Mouse (Mus musculus) urinary bladder, postnatal 10 days (tissue): Measurements from ENCODE around the gene Cdk15.

ENCODE experiments used
- DNase-seq: peaks from one replicate; pipeline ENCODE4 v3.0.0; 2022; ENCODE audit warnings: low spot score

Gene Cdk15

DNA sequence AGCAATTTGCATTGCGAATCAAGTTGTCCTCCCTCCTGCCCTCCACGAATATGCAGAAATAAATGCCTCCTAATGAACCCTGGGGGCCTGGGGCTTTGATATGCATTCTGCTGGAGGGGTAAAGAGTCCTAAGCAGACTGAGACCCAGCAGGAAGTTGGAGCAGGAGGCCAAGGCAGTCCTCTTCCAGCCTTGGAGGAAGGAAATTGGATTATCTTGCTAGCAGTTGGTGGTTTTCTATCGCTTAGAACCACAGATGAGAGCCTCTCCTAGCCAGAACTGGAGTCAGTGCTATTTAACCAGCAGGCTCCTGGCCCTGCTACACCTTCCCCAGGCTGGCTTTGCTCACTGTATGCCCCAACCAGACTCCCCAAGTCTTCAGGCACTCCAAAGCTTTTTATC lies 119.9 kb downstream of the Cdk15 start:
- DNase-seq, result no peak

DNA sequence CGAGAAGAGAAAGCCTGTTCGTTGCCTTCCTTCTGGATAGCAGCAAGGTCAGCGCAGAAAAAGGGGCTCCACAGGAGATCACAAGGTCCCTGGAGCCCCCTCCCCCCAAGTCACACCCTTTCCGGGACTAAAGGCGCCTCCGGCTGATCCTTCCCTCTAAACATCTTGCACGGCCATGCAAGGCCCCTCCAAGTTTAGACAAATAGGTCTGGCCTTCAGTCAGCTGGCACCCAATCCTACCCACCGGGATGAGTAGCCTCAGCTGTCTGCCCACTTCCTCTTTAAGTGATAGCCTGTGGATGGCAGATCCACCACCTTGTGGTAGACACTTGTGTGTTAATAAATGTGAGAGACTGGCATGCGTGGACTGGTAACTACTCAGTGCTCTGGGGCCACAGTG lies 120.6 kb downstream of the Cdk15 start:
- no peak for DNase-seq

DNA sequence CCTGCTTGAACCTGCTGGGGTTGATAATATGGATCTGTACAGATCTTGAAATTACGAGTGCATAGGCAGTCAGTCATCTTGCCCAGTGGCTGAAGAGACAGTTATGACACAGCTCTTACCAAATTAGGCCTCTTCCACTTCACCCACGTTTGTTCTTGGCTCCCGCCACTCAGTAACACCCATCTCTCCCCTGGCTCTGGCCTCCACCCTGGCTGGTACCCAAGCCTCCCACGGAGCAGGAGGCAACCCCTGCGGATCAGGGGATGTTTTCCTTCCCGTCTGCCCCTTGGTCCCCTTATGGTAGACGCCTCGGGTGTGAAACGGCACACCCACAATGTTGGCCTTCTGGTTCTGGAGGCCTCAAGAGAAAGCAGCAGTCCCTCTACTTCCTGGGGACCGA lies 124.2 kb downstream of the Cdk15 start:
- DNase-seq, result no peak

DNA sequence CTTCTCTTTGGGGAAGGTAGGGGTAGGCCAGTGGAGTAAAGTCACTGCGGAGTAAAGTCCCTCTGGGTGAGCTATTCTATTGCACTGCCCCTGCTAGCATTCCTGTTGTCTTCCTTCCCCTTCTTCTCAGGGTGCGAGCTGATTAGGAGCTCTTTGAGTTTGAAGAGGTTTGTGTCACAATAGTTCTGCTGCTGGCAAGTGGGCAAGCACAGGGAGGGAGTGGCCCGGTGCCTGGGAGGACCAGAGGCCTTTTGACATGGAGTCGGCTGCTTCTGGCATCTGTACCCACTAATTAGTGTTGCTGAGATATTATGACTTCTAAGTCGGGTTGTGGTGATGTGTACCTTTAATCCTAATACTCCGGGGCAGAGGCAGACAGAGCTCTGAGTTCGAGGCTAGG lies 124.8 kb downstream of the Cdk15 start:
- no peak for DNase-seq

GRCm38 (mm10) chr1:59382516-59382915 lies 125.8 kb downstream of the Cdk15 start:
- no peak for DNase-seq

- DNase-seq, result no peak
Observed at GRCm38 (mm10) chr1:59383049-59383610, 126.4 kb downstream of the Cdk15 start.

DNA sequence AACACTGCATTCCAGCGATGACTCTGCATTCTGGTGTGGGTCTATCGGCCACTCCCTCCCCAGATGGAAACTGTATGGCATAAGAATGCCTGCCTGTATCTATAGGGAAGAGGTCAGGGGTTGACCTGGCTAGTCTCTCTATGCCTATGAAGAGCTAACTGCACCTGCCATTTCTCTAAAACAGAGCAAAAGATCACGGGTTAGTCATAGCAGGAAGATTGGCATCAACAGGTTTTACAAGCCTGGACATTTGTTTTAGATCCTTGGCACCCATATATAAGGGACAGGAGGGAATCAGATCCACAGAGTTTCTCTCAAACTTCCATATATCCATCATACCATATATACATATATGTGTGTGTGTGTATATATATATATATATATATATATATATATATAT lies 127.7 kb downstream of the Cdk15 start:
- DNase-seq, result no peak

DNA sequence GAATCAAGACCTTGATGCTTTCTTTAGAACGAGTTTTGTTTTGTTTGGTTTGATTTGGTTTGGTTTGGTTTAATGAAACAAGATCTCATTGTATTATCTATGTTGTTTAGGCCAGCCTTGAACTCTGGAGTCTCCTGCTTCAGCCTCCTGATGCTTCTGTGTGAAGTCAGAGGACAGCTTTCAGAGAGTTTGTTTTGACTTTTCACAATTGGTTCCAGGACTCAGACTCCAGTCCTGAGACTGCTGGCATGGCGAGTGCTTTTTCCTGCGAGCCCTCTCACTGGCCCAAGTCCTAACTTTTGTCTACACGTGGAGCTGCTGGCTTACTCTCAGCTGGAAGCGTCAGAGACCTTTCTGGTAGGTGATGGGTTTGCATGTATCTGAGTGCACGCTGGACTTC lies 128.9 kb downstream of the Cdk15 start:
- DNase-seq, result no peak

GRCm38 (mm10) chr1:59387542-59388314 lies 131.0 kb downstream of the Cdk15 start:
- DNase-seq, result no peak

DNA sequence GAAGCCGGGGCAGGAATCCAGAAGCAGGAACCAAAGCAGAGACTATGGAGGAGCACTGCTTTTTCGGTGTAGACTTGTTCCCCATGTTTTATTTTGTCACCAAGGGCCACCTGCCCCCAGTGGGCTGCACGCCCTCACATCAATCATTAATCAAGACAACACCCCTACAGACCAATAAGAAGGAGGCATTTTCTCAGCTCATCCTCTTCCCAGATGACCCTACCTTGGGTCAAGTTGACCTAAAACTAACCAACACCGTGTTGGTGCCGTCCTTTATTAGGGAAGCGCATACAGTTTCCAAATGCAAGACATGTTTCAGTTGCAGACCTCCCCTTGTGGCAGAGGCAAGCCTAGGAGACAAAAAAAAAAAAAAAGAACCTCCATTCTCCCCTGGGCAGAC lies 132.5 kb downstream of the Cdk15 start:
- DNase-seq, result no peak

- no peak for DNase-seq
Observed at GRCm38 (mm10) chr1:59391736-59392135, 135.0 kb downstream of the Cdk15 start.

DNA sequence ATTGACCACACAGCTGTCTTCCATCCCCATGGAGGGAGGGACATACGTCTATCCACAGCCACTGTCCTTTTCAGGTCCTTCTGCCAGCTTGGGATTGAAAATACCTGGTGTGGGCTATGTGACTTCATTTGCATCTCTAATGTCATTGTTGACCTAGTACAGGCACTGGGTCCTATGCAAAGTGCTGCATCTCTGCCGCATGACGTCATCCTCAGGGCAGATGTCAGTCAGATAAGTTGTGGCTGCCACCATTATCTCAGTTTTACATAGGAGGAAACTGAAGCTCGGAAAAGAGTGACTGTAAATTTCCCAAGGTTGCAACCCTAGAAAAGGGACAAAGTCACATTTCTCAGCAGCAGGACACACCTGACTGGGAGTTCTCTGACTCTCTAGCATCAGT lies 137.4 kb downstream of the Cdk15 start:
- DNase-seq, result no peak

- DNase-seq, result no peak
Observed at GRCm38 (mm10) chr1:59394616-59395015, 137.9 kb downstream of the Cdk15 start.

- DNase-seq, result no peak
Observed at GRCm38 (mm10) chr1:59395992-59396391, 139.3 kb downstream of the Cdk15 start.

GRCm38 (mm10) chr1:59399554-59400325 lies 143.0 kb downstream of the Cdk15 start:
- no peak for DNase-seq

GRCm38 (mm10) chr1:59401253-59401652 lies 144.5 kb downstream of the Cdk15 start:
- no peak for DNase-seq
